Mouse (Mus musculus): ENCODE measurements around the gene Rela.

DNA sequence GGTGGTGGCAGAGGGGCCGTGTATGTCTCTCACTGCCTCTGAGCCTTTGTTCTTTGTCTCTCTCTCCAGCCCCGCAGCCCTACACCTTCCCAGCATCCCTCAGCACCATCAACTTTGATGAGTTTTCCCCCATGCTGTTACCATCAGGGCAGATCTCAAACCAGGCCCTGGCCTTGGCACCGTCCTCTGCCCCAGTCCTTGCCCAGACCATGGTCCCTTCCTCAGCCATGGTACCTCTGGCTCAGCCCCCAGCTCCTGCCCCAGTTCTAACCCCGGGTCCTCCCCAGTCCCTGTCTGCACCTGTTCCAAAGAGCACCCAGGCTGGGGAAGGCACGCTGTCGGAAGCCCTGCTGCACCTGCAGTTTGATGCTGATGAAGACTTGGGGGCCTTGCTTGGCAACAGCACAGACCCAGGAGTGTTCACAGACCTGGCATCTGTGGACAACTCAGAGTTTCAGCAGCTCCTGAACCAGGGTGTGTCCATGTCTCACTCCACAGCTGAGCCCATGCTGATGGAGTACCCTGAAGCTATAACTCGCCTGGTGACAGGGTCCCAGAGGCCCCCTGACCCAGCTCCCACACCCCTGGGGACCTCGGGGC, 9.5 kb downstream of the Rela start:
- TF ChIP-seq CTCF (IDR thresholded peaks at IDR 0.05; ENCODE audit: low read depth) (no peak), EP300 (optimal IDR thresholded peaks at IDR 0.05) (no peak)

Measured in stomach, postnatal 0 days (tissue).